Mouse (Mus musculus) testis, adult 10 weeks (tissue): ENCODE measurements around the gene Ttc33. TPM values are rescaled to one million over a fixed set of nuclear protein-coding genes. Genes with fewer than 3 reads are reported as not detected.

ENCODE experiments used
- polyA plus RNA-seq: library from polyadenylated mRNA; stranded (reverse); fragments of 350-450 nt; fragmentation: Illumina TruSeq; extraction: RNeasy Lipid Tissue Mini Kit (QIAGEN cat#74804); gene quantifications from one replicate; pipeline ENCODE4 v1.2.3, GENCODE M21; 2014; ENCODE audit warnings: low read depth, low replicate concordance

Ttc33 gene
- 15.6 TPM for polyA plus RNA-seq

GRCm38 (mm10) chr15:5185366-5186292 lies at the start of gene Ttc33:
Gene Ttc33, plus strand, starts transcription at chr15:5185525.

DNA sequence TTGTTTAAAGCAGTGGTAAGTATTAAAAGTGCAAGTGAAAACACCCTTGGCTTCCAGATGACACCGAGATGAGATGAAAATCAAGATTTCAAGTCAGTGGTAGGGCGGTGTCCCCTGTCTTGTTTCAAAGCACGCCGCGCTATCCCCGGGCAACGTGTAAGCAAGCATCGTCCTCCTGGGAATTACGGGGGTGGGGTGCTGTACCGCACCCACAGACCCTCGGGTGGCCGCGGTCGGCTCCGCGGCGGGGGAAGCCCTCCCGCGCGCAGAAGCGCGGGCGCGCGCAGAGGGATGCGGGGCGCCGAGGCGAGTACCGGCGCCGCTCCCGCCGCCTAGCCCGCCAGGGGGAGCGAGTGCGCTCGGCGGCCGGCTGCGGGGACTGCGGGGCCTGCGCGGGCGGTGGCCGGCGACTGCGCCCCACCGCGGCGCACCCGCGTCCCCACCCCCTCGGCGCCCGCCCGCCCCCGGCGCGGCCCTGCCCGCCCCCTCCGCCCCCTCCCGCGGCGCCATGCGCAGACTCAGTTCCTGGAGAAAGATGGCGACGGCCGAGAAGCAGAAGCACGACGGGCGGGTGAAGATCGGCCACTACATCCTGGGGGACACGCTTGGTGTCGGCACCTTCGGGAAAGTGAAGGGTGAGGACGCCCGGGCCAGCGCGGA lies 41.8 kb upstream of the Ttc33 start, which contains the start of gene Prkaa1:
Gene Prkaa1 (plus strand): TSS at position 501 of the 660 bp plus-strand sequence.

GRCm38 (mm10) chr15:5243959-5244905 lies 58.9 kb downstream of the Ttc33 start, which contains the start of gene Ptger4:
Gene Ptger4, minus strand, starts transcription at chr15:5244187.

Other genes with a start within 250 kb of the Ttc33 start
- gene C7, start 121.8 kb upstream of the Ttc33 start, polyA plus RNA-seq = 72.6 TPM
- gene Card6, start 77.0 kb upstream of the Ttc33 start, polyA plus RNA-seq = 8.7 TPM
- 19.1 TPM for gene Rpl37, start 68.9 kb upstream of the Ttc33 start, polyA plus RNA-seq
- gene Prkaa1, start 41.7 kb upstream of the Ttc33 start, polyA plus RNA-seq = 20.3 TPM
- 0.21 TPM for gene Ptger4, start 58.7 kb downstream of the Ttc33 start, polyA plus RNA-seq